Mouse (Mus musculus): ENCODE results near the gene 4833439L19Rik. TPM values are rescaled to one million over a fixed set of nuclear protein-coding genes. Genes with fewer than 3 reads are reported as not detected.

The 4833439L19Rik gene
- polyA plus RNA-seq, 1 experiment = 60.8 TPM

DNA sequence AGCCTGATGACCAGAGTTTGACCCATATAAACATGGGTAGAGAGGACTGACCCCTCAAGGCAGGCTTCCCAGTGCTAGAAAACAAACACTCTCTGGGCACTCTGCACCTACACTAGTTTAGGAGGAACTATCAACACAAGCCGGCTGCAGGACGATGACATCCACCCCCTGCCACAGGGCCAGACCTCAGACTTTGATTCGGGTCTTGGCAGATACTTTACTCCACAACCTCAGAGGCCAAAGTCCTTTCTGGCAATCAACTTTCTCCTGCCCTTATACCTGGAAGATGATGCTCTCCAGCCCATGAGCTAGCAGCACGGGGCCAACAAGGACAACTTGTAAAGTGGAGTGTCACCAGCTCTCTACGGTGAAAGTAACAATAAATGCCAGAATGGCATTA, 17.6 kb upstream of the 4833439L19Rik start:
- H3K4me3 ChIP-seq (ENCODE audit: control insufficient read depth, low read depth, low read length) = no peak overlapping the region
- TF ChIP-seq POLR2A (IDR thresholded peaks at IDR 0.05; ENCODE audit: control insufficient read depth, low read depth, low read length) (no peak), CTCF (IDR thresholded peaks at IDR 0.05; ENCODE audit: control insufficient read depth, insufficient read depth, insufficient replicate concordance, low read depth, low read length) (no peak)
- no peaks in the 10 kb centered on the region for H3K27me3 ChIP-seq (ENCODE audit: control insufficient read depth, insufficient read depth, low read length)
- H3K4me1 ChIP-seq (ENCODE audit: control insufficient read depth, insufficient read depth, low read length) = 0 out of 2 replicates have a peak, but pooled peaks cover 6% of the 10 kb centered on the region
- H3K36me3 ChIP-seq (ENCODE audit: control insufficient read depth, insufficient read depth, low read length) = no peaks in the 10 kb centered on the region; the same call in 1 of the 2 replicates
- no peak overlapping the region for H3K27ac ChIP-seq (ENCODE audit: control insufficient read depth, insufficient read depth, low read depth, low read length)

DNA sequence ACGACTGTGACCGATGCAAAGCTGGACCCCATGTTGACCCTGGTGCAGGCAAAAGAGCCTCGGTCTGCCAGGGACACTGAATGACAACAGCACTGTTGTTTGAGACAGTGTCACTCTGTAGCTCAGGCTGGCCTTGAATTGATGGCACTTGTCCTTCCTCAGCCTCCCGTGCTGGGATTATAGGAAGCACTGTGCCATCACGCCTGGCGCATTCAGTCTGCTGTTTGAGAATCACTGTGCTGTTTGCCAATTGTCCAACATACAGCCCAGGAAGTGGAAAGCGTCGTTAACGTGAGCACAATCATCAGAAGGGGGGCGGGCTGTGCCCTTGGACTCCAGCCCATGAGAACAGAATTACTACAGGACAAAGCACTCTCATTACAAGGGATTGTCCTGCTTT, 16.9 kb upstream of the 4833439L19Rik start:
- no peak overlapping the region for H3K4me3 ChIP-seq (ENCODE audit: control insufficient read depth, low read depth, low read length)
- no peak overlapping the region for H3K27ac ChIP-seq (ENCODE audit: control insufficient read depth, insufficient read depth, low read depth, low read length)
- no peak for TF ChIP-seq POLR2A (IDR thresholded peaks at IDR 0.05; ENCODE audit: control insufficient read depth, low read depth, low read length)
- no peak for TF ChIP-seq CTCF (IDR thresholded peaks at IDR 0.05; ENCODE audit: control insufficient read depth, insufficient read depth, insufficient replicate concordance, low read depth, low read length)
- no peaks in the 10 kb centered on the region for H3K27me3 ChIP-seq (ENCODE audit: control insufficient read depth, insufficient read depth, low read length)
- H3K4me1 ChIP-seq (ENCODE audit: control insufficient read depth, insufficient read depth, low read length) = 0 out of 2 replicates have a peak, but pooled peaks cover 6% of the 10 kb centered on the region
- H3K36me3 ChIP-seq (ENCODE audit: control insufficient read depth, insufficient read depth, low read length) = no peaks in the 10 kb centered on the region; the same call in 1 of the 2 replicates

DNA sequence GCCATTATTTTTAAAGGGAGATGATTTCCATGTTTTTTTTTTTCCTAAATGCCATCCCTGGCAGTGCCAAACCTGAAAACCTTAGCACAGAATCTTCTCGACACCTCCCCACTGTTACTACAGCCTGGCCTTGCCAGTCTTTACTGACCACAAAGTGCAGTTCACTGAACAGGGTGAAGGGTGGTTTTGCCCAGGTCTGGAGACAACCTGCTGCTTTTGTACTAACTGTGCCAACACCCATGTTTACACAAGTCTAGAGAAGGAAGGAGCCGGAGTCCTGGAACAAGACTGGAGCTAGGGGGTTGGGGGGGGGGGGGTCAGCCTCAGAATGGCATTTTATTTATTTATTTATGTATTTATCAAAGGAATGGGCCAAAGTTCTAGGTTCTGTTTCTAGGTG, 16.1 kb upstream of the 4833439L19Rik start:
- Histone ChIP-seq H3K4me1 (ENCODE audit: control insufficient read depth, insufficient read depth, low read length) (0 out of 2 replicates have a peak, but pooled peaks cover 6% of the 10 kb centered on the region), H3K4me3 (ENCODE audit: control insufficient read depth, low read depth, low read length) (no peak overlapping the region), H3K27ac (ENCODE audit: control insufficient read depth, insufficient read depth, low read depth, low read length) (no peak overlapping the region), H3K36me3 (ENCODE audit: control insufficient read depth, insufficient read depth, low read length) (no peaks in the 10 kb centered on the region; the same call in 1 of the 2 replicates), H3K27me3 (ENCODE audit: control insufficient read depth, insufficient read depth, low read length) (no peaks in the 10 kb centered on the region)
- TF ChIP-seq POLR2A (IDR thresholded peaks at IDR 0.05; ENCODE audit: control insufficient read depth, low read depth, low read length) (no peak), CTCF (IDR thresholded peaks at IDR 0.05; ENCODE audit: control insufficient read depth, insufficient read depth, insufficient replicate concordance, low read depth, low read length) (no peak)

DNA sequence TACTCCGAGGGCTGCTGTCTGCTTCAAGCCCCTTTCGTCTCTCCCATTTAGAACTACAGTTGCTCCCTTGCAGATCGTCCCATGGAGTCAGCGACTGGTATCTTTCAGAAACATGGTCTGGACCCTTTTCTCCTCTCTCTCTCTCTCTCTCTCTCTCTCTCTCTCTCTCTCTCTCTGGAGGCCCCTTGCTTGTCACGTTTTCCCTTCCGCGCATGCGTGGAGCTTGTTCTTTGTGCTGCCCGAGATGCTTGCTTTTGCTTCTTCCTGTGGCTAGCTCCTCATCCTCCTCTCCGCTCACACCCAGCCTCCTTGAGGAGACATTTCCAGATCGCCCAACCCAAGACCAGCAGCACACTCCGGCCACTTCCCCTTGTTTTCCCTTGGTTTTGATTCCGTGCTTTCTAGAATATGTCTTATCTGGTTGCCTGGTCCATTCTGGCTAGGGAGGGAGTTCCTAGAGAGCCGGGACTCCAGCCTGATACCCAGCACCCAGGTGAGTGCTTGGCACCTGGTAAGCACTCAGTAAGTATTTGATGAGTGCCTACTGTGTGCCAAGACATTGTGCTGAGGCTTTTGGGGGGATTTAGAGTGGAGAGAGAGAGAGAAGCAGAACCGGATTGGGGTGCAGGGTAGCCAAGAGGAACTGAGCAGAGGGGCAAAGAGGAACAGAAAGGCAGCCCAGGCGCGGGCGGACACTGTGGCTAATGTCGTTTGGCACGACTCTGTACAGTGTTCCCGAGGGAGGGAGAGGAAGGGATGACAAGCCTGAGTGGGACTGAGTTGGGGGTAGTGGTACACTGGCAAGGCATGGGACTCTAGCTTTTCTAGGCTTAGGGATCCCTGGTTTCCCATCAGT, 12.6 kb upstream of the 4833439L19Rik start:
- Histone ChIP-seq H3K4me3 (ENCODE audit: control insufficient read depth, low read depth, low read length) (no peak overlapping the region), H3K27me3 (ENCODE audit: control insufficient read depth, insufficient read depth, low read length) (no peaks in the 10 kb centered on the region), H3K36me3 (ENCODE audit: control insufficient read depth, insufficient read depth, low read length) (no peaks in the 10 kb centered on the region; the same call in 1 of the 2 replicates), H3K27ac (ENCODE audit: control insufficient read depth, insufficient read depth, low read depth, low read length) (no peak overlapping the region), H3K4me1 (ENCODE audit: control insufficient read depth, insufficient read depth, low read length) (peaks cover 13% of the 10 kb centered on the region)
- TF ChIP-seq POLR2A (IDR thresholded peaks at IDR 0.05; ENCODE audit: control insufficient read depth, low read depth, low read length) (no peak), CTCF (IDR thresholded peaks at IDR 0.05; ENCODE audit: control insufficient read depth, insufficient read depth, insufficient replicate concordance, low read depth, low read length) (no peak)

DNA sequence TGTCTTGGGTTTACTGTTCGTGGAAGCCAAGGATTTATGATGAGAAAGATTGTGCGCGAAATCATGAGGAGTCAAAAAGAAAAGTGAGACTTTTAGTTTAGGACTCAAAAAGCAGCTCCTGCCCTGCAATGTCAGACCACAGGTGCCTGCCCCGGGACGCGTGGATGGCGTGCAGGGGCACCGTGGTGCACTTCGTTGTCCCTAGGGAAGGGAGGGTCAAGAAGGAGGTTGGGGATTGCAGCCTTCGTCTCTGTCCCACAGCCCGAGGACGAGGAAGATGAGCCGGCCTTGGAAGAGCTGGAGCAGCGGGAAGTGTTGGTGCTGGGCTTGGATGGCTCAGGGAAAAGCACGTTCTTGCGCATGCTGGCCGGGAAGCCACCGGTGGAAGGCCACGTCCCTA, 10.3 kb upstream of the 4833439L19Rik start:
- peaks cover 13% of the 10 kb centered on the region for H3K4me1 ChIP-seq (ENCODE audit: control insufficient read depth, insufficient read depth, low read length)
- TF ChIP-seq CTCF (IDR thresholded peaks at IDR 0.05; ENCODE audit: control insufficient read depth, insufficient read depth, insufficient replicate concordance, low read depth, low read length) (no peak), POLR2A (IDR thresholded peaks at IDR 0.05; ENCODE audit: control insufficient read depth, low read depth, low read length) (no peak)
- no peaks in the 10 kb centered on the region for H3K36me3 ChIP-seq (ENCODE audit: control insufficient read depth, insufficient read depth, low read length)
- no peak overlapping the region for H3K27ac ChIP-seq (ENCODE audit: control insufficient read depth, insufficient read depth, low read depth, low read length)
- H3K27me3 ChIP-seq (ENCODE audit: control insufficient read depth, insufficient read depth, low read length) = no peaks in the 10 kb centered on the region
- peak overlapping the region; percentile 83 for H3K4me3 ChIP-seq (ENCODE audit: control insufficient read depth, low read depth, low read length)

DNA sequence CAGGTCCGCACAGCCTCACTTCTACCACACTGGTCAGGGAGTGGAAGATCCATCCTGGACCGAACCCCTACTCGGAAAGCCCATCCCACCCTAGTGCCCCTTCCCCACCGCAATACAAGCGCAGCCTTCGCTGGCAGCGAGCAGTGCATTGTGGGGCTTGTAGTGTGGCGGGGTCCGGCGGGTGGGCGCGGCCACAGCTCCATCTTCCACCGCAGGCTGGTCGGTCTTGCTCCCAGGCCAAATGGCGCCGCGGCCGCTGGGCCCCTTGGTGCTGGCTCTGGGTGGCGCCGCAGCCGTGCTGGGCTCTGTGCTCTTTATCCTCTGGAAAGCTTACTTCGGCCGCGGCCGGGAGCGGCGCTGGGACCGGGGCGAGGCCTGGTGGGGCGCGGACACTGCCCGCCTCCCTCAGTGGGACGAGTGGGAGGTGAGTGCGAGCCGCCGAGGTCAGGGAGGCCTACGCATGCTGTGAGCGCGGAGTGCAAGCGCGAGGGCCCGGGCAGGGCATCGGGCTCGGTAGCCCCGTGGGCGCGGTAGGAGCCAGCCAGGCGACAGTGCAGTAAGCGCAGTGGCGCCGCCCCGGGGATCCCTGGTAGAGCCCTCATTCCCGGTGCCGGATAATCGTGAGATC, 9.7 kb upstream of the 4833439L19Rik start, which contains the start of gene Arl10:
Gene Arl10, plus strand, starts transcription at position 162 of the 628 bp plus-strand sequence.
- Histone ChIP-seq H3K4me1 (ENCODE audit: control insufficient read depth, insufficient read depth, low read length) (peaks cover 13% of the 10 kb centered on the region), H3K27ac (ENCODE audit: control insufficient read depth, insufficient read depth, low read depth, low read length) (no peak within 1 kb of the TSS)

DNA sequence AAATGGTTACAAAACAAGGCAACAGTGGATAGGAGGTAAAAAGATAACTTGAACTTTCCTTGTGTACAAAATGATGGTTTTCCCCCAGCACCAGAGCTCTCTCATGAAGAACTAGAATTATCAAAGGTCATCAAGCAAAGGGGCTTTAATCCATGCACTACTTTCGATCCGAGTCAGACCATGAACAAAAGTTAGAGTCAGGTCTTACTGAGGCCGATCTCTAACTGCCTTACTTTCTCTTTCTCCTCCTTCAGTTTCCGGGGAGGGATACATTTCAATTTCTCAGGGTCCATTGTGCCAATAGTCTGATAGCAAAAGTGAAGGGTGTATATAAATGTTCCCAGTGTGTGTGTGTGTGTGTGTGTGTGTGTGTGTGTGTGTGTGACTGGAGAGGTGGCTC, 7.4 kb upstream of the 4833439L19Rik start:
- Histone ChIP-seq H3K36me3 (ENCODE audit: control insufficient read depth, insufficient read depth, low read length) (no peaks in the 10 kb centered on the region), H3K27ac (ENCODE audit: control insufficient read depth, insufficient read depth, low read depth, low read length) (no peak overlapping the region), H3K4me3 (ENCODE audit: control insufficient read depth, low read depth, low read length) (no peak overlapping the region), H3K27me3 (ENCODE audit: control insufficient read depth, insufficient read depth, low read length) (no peaks in the 10 kb centered on the region), H3K4me1 (ENCODE audit: control insufficient read depth, insufficient read depth, low read length) (peaks cover 6% of the 10 kb centered on the region)
- no peak for TF ChIP-seq POLR2A (IDR thresholded peaks at IDR 0.05; ENCODE audit: control insufficient read depth, low read depth, low read length)
- no peak for TF ChIP-seq CTCF (IDR thresholded peaks at IDR 0.05; ENCODE audit: control insufficient read depth, insufficient read depth, insufficient replicate concordance, low read depth, low read length)

More for the DNA sequence above, 9.7 kb upstream of the 4833439L19Rik start, which contains the start of gene Arl10:
- Histone ChIP-seq H3K36me3 (ENCODE audit: control insufficient read depth, insufficient read depth, low read length) (no peaks in the 10 kb centered on the region), H3K27me3 (ENCODE audit: control insufficient read depth, insufficient read depth, low read length) (no peaks in the 10 kb centered on the region), H3K4me3 (ENCODE audit: control insufficient read depth, low read depth, low read length) (peak within 1 kb of the TSS; percentile 83)
- TF ChIP-seq POLR2A (IDR thresholded peaks at IDR 0.05; ENCODE audit: control insufficient read depth, low read depth, low read length) = no peak; the same call in 1 of the 2 replicates
- no peak for TF ChIP-seq CTCF (IDR thresholded peaks at IDR 0.05; ENCODE audit: control insufficient read depth, insufficient read depth, insufficient replicate concordance, low read depth, low read length)

Data from testis, adult 2 months (tissue).